Mouse (Mus musculus): ENCODE measurements around the gene Hpd. TPM values are rescaled to one million over a fixed set of nuclear protein-coding genes. Genes with fewer than 3 reads are reported as not detected.

Gene Hpd
- total RNA-seq, 2 experiments from 2014 or later, result not detected

- no peak for ATAC-seq (ENCODE audit: poor library complexity, severe bottlenecking)
Observed at GRCm38 (mm10) chr5:123190912-123191311, 8.4 kb upstream of the Hpd start.

- no peak for ATAC-seq (ENCODE audit: poor library complexity, severe bottlenecking)
Observed at GRCm38 (mm10) chr5:123187306-123187705, 4.8 kb upstream of the Hpd start.

DNA sequence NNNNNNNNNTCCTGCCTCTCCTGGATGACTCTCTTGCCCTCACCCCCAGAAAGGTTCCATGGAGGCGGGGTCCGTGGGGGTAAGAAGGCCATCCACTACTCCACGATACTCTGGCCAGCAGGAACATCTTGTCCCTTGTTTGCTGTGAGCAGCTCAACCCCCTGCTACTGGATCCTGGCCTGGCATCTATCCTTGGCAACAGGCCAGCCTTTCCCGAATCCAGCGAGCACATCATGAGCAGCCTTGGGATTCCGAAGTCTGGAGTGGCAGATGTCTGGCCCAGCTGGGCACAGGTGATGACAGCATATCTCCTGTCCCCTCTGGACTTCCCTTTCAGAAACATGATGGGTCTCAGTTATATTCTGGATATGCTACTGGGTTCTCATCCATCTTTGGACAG lies 3.4 kb upstream of the Hpd start:
- no peak for ATAC-seq (ENCODE audit: poor library complexity, severe bottlenecking)

DNA sequence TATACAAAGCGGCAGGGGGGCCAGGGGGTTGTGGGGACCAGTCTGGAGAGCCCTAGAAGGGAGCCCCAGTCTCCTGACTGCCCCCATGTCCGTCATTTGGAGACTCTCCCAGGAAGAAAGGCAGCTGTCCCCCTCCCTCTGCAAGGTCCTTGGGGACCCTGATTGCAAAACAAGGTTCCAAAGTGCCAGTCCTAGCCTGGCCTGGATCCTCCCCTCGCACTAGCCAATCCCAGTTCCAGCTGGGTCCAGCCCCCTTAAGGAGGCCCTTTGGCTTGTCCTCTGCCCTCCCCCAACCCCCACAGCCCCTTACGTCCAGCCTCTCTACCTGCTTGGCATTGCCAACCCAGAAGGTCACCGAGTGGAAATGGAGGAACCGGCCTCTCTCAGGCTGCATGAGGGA lies 991 bp downstream of the Hpd start:
- no peak for ATAC-seq (ENCODE audit: poor library complexity, severe bottlenecking)

GRCm38 (mm10) chr5:123180390-123180789 lies 2.1 kb downstream of the Hpd start:
- ATAC-seq (ENCODE audit: poor library complexity, severe bottlenecking), result no peak

DNA sequence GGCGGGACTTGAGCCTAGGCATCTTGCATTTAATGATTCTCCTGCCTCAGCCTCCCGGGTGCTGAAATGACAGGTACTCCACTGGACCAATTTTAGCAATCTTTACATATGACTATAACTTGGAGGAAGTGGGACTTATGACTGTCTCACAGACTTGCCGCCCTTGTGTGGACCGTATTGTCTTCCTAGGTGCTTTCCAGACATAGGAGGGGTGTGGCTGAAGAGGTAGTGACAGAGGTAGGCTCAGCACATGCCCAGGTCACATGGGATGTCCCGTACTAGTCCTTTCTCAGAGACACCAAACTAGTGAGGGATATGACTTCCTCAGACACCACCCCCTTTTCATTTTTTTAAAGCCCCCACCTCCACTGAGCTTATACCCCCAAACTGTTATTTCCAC lies 3.7 kb downstream of the Hpd start:
- ATAC-seq (ENCODE audit: poor library complexity, severe bottlenecking), result no peak

DNA sequence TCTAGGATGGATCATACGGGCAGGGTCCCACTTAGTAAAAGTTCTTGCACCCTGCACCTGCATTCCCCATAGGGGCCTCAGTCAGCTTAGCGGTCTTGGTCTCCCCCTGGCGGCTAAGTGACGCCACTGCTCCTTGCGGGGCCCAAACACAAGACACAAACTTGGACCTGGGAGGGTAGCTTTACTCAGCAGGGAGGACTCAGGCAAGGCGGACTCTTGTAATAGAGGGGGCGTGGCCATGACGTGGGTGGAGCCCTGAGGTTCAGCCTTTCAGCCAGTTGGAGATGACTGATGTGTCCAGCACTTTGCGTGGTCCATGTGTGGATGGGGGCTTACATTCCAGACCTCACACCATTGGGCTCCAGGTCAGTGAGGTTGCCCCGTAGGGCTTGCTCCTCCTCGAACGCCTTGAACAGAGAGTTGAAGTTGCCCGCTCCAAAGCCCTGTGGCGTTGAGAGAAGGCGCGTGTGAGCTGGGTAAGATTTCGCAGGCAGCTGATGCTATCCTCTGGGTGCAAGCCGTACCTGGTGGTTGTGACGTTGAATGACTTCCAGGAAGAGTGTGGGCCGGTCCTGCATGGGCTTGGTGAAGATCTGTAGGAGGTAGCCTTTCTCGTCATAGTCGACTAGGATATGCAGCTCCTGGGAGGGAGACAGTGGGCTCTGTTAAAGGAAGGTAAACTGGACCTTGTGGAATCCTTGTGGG lies 10.7 kb downstream of the Hpd start:
- ATAC-seq (ENCODE audit: poor library complexity, severe bottlenecking), result peak; percentile 93

GRCm38 (mm10) chr5:123170365-123170764 lies 12.2 kb downstream of the Hpd start:
- no peak for ATAC-seq (ENCODE audit: poor library complexity, severe bottlenecking)

DNA sequence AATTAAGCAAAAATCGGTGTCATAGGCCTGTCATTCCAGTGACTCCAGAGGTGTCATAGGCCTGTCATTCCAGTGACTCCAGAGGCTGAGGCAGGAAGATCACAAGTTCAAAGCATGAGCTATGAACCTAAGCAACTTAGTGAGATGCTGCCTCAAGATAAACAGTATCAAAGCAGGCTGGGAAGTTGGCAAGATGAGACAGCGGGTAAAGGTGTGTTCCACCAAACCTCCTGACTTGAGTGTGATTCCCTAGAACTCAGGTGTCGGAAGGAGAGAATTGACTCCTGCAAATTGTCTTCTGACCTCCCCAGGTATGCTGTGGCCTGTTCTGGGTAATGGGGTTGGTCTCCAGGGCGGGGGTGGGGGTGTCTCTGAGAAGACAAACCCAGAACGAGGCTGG lies 13.2 kb downstream of the Hpd start, which contains the start of gene Psmd9:
Gene Psmd9, plus strand, starts transcription at position 130 of the 400 bp plus-strand sequence.
- ATAC-seq (ENCODE audit: poor library complexity, severe bottlenecking), result no peak

DNA sequence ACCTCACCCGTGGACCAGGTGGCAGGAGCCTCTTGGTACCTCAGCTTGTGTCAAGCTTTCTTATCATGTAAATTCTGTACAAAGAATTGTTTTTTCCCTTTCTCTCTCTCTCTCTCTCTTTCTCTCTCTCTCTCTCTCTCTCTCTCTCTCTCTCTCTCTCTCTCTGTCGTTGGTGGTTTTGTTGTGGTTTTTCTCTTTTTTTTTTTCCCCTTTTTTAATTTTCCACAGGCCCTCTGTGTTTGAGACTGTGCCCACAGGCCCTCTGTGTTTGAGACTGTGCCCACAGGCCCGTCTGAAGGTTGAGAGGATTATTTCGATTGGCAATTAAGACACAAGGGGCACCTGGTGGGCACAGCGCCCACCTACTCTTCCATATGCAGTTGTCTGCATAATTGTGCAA lies 14.9 kb downstream of the Hpd start:
- ATAC-seq (ENCODE audit: poor library complexity, severe bottlenecking), result no peak

DNA sequence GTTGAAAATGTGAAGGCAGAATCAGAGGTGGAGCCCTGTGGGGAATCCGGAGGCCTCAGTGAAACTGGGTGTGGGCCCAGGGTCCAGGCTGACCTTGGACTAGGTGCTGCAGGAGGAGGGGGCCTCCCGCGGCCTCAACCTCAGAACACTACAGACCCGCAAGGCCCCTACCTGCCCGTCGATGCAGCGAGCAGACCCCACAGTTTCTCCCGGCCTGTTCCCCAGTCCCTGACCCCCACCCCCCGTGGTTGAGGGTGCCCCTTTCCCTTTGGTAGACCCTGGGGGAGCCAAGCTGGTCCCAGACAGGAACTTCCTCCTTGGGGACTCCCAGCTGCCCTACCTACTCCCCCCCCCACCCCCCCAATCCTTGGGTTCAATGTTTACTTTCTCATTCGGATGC lies 16.1 kb downstream of the Hpd start:
- no peak for ATAC-seq (ENCODE audit: poor library complexity, severe bottlenecking)

GRCm38 (mm10) chr5:123162942-123163341 lies 19.6 kb downstream of the Hpd start:
- no peak for ATAC-seq (ENCODE audit: poor library complexity, severe bottlenecking)

DNA sequence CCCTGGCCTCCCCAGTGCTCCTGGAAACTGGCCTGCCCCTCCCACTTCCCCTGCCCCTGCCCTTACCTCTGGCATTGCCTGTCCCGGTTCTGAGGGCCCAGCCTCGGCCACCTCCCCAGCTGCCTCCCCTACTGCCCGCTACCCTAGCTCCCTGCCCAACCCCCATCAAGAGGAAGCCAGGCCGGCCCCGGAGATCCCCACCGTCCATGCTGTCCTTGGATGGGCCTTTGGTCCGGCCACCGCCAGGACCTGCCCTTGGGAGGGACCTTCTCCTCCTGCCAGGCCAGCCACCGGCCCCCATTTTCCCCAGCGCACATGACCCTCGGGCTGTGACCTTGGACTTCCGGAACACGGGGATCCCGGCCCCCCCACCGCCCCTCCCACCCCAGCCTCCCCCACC lies 22.2 kb downstream of the Hpd start:
- no peak for ATAC-seq (ENCODE audit: poor library complexity, severe bottlenecking)

DNA sequence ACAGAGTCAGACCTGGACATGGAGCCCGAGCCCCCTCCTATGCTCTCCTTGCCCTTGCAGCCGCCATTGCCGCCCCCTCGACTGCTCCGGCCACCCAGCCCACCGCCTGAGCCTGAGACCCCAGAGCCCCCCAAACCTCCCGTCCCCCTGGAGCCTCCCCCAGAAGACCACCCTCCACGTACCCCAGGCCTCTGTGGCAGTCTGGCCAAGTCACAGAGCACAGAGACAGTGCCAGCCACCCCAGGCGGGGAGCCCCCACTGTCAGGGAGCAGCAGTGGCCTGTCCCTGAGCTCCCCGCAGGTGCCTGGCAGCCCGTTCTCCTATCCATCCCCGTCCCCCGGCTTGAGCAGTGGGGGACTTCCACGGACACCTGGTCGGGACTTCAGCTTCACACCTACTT lies 22.7 kb downstream of the Hpd start:
- ATAC-seq (ENCODE audit: poor library complexity, severe bottlenecking), result no peak

- ATAC-seq (ENCODE audit: poor library complexity, severe bottlenecking), result no peak
Observed at GRCm38 (mm10) chr5:123159446-123159845, 23.1 kb downstream of the Hpd start.

GRCm38 (mm10) chr5:123157972-123158371 lies 24.6 kb downstream of the Hpd start:
- no peak for ATAC-seq (ENCODE audit: poor library complexity, severe bottlenecking)

- ATAC-seq (ENCODE audit: poor library complexity, severe bottlenecking), result no peak
Observed at GRCm38 (mm10) chr5:123156763-123157162, 25.8 kb downstream of the Hpd start.

GRCm38 (mm10) chr5:123155425-123155824 lies 27.1 kb downstream of the Hpd start:
- peak; percentile 35 for ATAC-seq (ENCODE audit: poor library complexity, severe bottlenecking)

- ATAC-seq (ENCODE audit: poor library complexity, severe bottlenecking), result peak; percentile 25; the same call in 1 of the 2 replicates
Observed at GRCm38 (mm10) chr5:123152901-123153300, 29.6 kb downstream of the Hpd start.

DNA sequence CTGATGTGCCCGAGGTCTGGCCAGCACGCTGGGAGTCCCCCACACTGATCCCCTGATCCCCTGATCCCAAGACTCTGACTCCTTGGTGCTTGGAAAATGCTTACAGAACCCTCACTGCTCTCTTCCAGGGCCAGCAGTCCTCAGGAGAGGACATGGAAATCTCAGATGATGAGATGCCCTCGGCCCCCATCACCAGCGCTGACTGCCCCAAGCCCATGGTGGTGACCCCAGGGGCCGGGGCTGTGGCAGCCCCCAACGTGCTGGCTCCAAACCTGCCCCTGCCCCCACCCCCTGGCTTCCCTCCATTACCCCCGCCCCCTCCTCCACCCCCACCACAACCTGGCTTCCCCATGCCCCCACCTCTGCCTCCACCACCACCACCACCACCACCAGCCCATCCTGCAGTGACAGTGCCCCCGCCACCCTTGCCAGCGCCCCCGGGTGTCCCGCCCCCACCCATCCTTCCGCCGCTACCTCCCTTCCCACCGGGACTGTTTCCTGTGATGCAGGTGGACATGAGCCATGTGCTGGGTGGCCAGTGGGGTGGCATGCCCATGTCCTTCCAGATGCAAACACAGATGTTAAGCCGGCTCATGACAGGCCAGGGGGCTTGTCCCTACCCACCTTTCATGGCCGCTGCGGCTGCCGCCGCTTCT lies 30.7 kb downstream of the Hpd start:
- ATAC-seq (ENCODE audit: poor library complexity, severe bottlenecking), result no peak

DNA sequence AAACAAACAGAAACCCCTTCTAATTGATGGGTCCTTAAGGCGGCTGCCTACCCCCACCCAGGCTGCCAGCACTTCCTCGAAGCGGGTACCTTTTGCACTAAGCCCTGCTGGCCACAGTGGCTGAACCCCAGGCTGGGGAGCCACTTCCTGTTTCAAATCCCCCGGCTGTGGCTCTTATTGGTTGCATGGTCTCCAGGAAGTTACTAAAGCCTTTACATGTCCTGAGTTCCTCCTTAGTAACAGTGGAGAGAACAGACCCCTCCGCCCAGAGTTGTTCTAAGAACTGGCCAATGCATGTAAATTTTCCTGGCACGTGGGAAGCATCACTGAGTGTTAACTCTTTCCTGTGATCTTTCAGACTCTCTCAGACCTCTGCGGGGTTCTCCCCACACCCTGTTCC lies 31.4 kb downstream of the Hpd start:
- peak; percentile 79 for ATAC-seq (ENCODE audit: poor library complexity, severe bottlenecking)

- ATAC-seq (ENCODE audit: poor library complexity, severe bottlenecking), result peak; percentile 29
Observed at GRCm38 (mm10) chr5:123150641-123151040, 31.9 kb downstream of the Hpd start.

Measured in megakaryocyte, adult 5-6 weeks (primary cell).